Mouse (Mus musculus) T-helper 1 cell (primary cell): ENCODE measurements around the gene Vmn1r205.
"Not testable (repeated sequence)": the region's sequence is repeated elsewhere in the genome, so short reads cannot be mapped to it uniquely, and the experiment has no call there.

ENCODE experiments used
- in situ Hi-C: fragments of 300-600 bp; cut with MboI, MseI; formaldehyde crosslinking; loops from one replicate; pipeline ENCODE4 v1.15.1; 2025; ENCODE audit warnings: high pct_unique_total_duplicates

Gene Vmn1r205

GRCm38 (mm10) chr13:22592900-22593299 lies at the start of gene Vmn1r205:
TSS of gene Vmn1r205 (minus strand) at chr13:22593000.
- in situ Hi-C loops, result no loop called here

- in situ Hi-C loops, result not testable (repeated sequence)
Observed at GRCm38 (mm10) chr13:22624151-22624550, 31.4 kb upstream of the Vmn1r205 start, which contains the start of gene Vmn1r206. TSS of gene Vmn1r206 (minus strand) at chr13:22624251.

GRCm38 (mm10) chr13:22583336-22583735 lies 9.5 kb downstream of the Vmn1r205 start:
- in situ Hi-C loops, result not testable (repeated sequence)

GRCm38 (mm10) chr13:22574911-22575310 lies 17.9 kb downstream of the Vmn1r205 start:
- in situ Hi-C loops, result not testable (repeated sequence)

GRCm38 (mm10) chr13:22552898-22553297 lies 39.9 kb downstream of the Vmn1r205 start, which contains the start of gene Vmn1r204:
TSS of gene Vmn1r204 (plus strand) at chr13:22553198.
- in situ Hi-C loops, result not testable (repeated sequence)
